Mouse (Mus musculus) G1E (cell line): ENCODE results near the gene Galnt6.

Source experiments
- CTCF ChIP-seq: IDR thresholded peaks from 2 replicates; pipeline ENCODE4 v1.5.1; 2012; ENCODE audit warnings: low read depth, low read length, inconsistent platforms, mixed read lengths
- TAL1 ChIP-seq: conservative IDR thresholded peaks from 2 replicates; pipeline ENCODE4 v1.6.1; 2012; ENCODE audit warnings: low read depth, low read length, inconsistent platforms, mixed read lengths

- TF ChIP-seq TAL1 (no peak), CTCF (no peak)
These were observed 50.2 kb downstream of the Galnt6 start for GRCm38 (mm10) chr15:100679005-100679404.
